Mouse (Mus musculus): ENCODE measurements around the gene Amz2.

GRCm38 (mm10) chr11:109489763-109490162 is 64.0 kb downstream of the Amz2 start:
- no peak for TF ChIP-seq POLR2A (IDR thresholded peaks at IDR 0.05; ENCODE audit: insufficient read depth, low read depth, low read length)
- TF ChIP-seq CTCF (IDR thresholded peaks at IDR 0.05), result no peak

Measured in heart, adult 2 months (tissue).